Mouse (Mus musculus) thymus, postnatal 14 days (tissue): ENCODE results near the gene Zfp2.

Experiments
- DNase-seq: peaks from one replicate; pipeline ENCODE4 v3.0.0; 2021

Zfp2 gene

GRCm38 (mm10) chr11:50915671-50916320 lies at the start of gene Zfp2:
Gene Zfp2, minus strand, starts transcription at chr11:50916165.
- DNase-seq = peak; percentile 93

GRCm38 (mm10) chr11:50964886-50965285 lies 48.9 kb upstream of the Zfp2 start:
- DNase-seq = no peak

- no peak for DNase-seq
Measured at GRCm38 (mm10) chr11:50953665-50954064, 37.7 kb upstream of the Zfp2 start, which contains the start of gene Prop1. Gene Prop1, minus strand, starts transcription at chr11:50953765.

- DNase-seq = no peak
Measured at GRCm38 (mm10) chr11:50952290-50952689, 36.3 kb upstream of the Zfp2 start.

GRCm38 (mm10) chr11:50943506-50943905 lies 27.5 kb upstream of the Zfp2 start, which contains the start of gene 4933414I15Rik:
Gene 4933414I15Rik, minus strand, starts transcription at chr11:50943765.
- no peak for DNase-seq

GRCm38 (mm10) chr11:50942386-50942785 lies 26.4 kb upstream of the Zfp2 start:
- no peak for DNase-seq

GRCm38 (mm10) chr11:50939621-50940366 lies 23.8 kb upstream of the Zfp2 start:
- peak; percentile 25 for DNase-seq

GRCm38 (mm10) chr11:50938435-50938834 lies 22.5 kb upstream of the Zfp2 start:
- no peak for DNase-seq

- DNase-seq = no peak
Measured at GRCm38 (mm10) chr11:50932040-50932439, 16.1 kb upstream of the Zfp2 start.

GRCm38 (mm10) chr11:50931451-50931866 lies 15.5 kb upstream of the Zfp2 start, which contains the start of gene Zfp354b:
Gene Zfp354b, minus strand, starts transcription at chr11:50931633.
- peak; percentile 63 for DNase-seq

GRCm38 (mm10) chr11:50931021-50931420 lies 15.1 kb upstream of the Zfp2 start:
- no peak for DNase-seq

GRCm38 (mm10) chr11:50930469-50931014 lies 14.6 kb upstream of the Zfp2 start:
- no peak for DNase-seq

GRCm38 (mm10) chr11:50914461-50914860 lies 1.5 kb downstream of the Zfp2 start:
- DNase-seq = no peak

GRCm38 (mm10) chr11:50913301-50913700 lies 2.7 kb downstream of the Zfp2 start:
- DNase-seq = no peak

GRCm38 (mm10) chr11:50908136-50908535 lies 7.8 kb downstream of the Zfp2 start:
- no peak for DNase-seq

- no peak for DNase-seq
Measured at GRCm38 (mm10) chr11:50897359-50897758, 18.6 kb downstream of the Zfp2 start.

- DNase-seq = peak; percentile 28
Measured at GRCm38 (mm10) chr11:50892441-50892840, 23.5 kb downstream of the Zfp2 start.

- DNase-seq = peak; percentile 17
Measured at GRCm38 (mm10) chr11:50887390-50888128, 28.4 kb downstream of the Zfp2 start, which contains the start of gene Zfp454. Gene Zfp454, minus strand, starts transcription at chr11:50887651.

GRCm38 (mm10) chr11:50886933-50887293 lies 29.1 kb downstream of the Zfp2 start:
- DNase-seq = no peak

GRCm38 (mm10) chr11:50886231-50886932 lies 29.6 kb downstream of the Zfp2 start:
- no peak for DNase-seq

- DNase-seq = peak; percentile 21
Measured at GRCm38 (mm10) chr11:50883756-50884155, 32.2 kb downstream of the Zfp2 start.

- DNase-seq = no peak
Measured at GRCm38 (mm10) chr11:50878641-50879040, 37.3 kb downstream of the Zfp2 start.
